ENCODE assay signal across 8 mouse cellular contexts in the genomic region with DNA sequence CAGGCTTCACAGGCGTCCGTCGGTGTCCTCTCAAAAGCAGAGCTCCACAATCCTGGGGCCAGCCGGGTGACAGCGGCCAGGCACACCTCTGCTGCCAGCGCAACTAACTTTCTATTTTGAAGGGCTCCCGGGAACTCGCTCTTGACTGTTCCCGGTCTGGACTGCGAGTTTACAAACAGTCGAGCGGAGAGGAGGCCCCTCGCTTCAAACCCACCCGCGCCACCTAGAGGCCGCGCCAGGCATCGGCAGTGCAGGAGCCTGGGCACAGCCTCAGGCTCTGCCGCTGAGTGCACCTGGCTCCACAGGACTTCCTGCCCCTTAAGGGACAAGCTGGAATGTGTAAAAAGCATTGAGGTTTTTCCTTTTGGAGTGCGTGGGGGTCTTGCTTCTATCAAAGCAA. TPM values are rescaled to one million over a fixed set of nuclear protein-coding genes. Genes with fewer than 3 reads are reported as not detected.
DNase-seq lines count a peak whose midpoint lies in the region; ATAC-seq and TF ChIP-seq lines count a peak whose summit lies in the region.

Gene Edar (minus strand): TSS at position 122 of the 400 bp plus-strand sequence.

- peaks cover 20% of the 10 kb centered on the region for H3K27me3 ChIP-seq in Patski
- no peaks in the 10 kb centered on the region for H3K27me3 ChIP-seq in hindbrain, embryonic 14.5 days (ENCODE audit: control insufficient read depth, insufficient read depth, low read length)

- TF ChIP-seq CTCF in Patski (IDR thresholded peaks at IDR 0.05) = peak; percentile 99

- no peaks in the 10 kb centered on the region for H3K36me3 ChIP-seq in hindbrain, embryonic 14.5 days (replicated peaks; ENCODE audit: control insufficient read depth, insufficient read depth)

- POLR2A ChIA-PET in Patski (lab: Charles Lee) = no interaction called here

- in situ Hi-C loops in Patski (cut with MboI; ENCODE audit: low pct_unique_long_range_greater_than_20kb) = loop anchor here (5.0 to 25.0 kb wide), 2 partner anchors 118 to 1238 kb away; no protein-coding TSS in a partner anchor

- H3K4me2 ChIP-seq in hindbrain, embryonic 14.5 days (replicated peaks) = peak within 1 kb of the TSS; percentile 44

- H3K4me3 ChIP-seq in hindbrain, embryonic 14.5 days (replicated peaks; ENCODE audit: low read length) = no peak within 1 kb of the TSS; the same call in 1 of the 2 replicates

- no peak for DNase-seq in Patski (ENCODE audit: low read depth, low spot score)
- peak; percentile 79 to 91 for DNase-seq in cerebellum, postnatal 25 days
- peak; percentile 73 for DNase-seq in gastrocnemius, adult 18-20 months (ENCODE audit: low spot score)
- peak; percentile 80 for DNase-seq in hindbrain, embryonic 14.5 days (ENCODE audit: low spot score)
- peak; percentile 55 to 64 for DNase-seq in layer of hippocampus, postnatal 36 days
- peak; percentile 90 for DNase-seq in lung, postnatal 14 days
- DNase-seq in retina, postnatal 7 days (ENCODE audit: low read depth, low spot score) = peak; percentile 42
- DNase-seq in thymus, postnatal 4 days = peak; percentile 91

- peaks cover 8% of the 10 kb centered on the region; the same call in 1 of the 2 replicates for H3K4me1 ChIP-seq in hindbrain, embryonic 14.5 days (replicated peaks; ENCODE audit: control insufficient read depth, insufficient read depth, low read length)

- 2% methylated on average over 20 of the region's 20 CpGs for WGBS in hindbrain, embryonic 14.5 days

- peak; percentile 91 for ATAC-seq in Patski
- peak; percentile 71 for ATAC-seq in hindbrain, embryonic 14.5 days (ENCODE audit: low FRiP score)

- H3K9ac ChIP-seq in hindbrain, embryonic 14.5 days = no peak within 1 kb of the TSS

- CTCF ChIA-PET in Patski (lab: Charles Lee) = interaction anchor here (0.7 to 1.8 kb wide), 4 partner anchors 45 to 117 kb away, joined by 3 to 6 read pairs (median 3); no protein-coding TSS in a partner anchor

- no peaks in the 10 kb centered on the region for H3K9me3 ChIP-seq in hindbrain, embryonic 14.5 days (ENCODE audit: control insufficient read depth, low read length)

- no peak within 1 kb of the TSS for H3K27ac ChIP-seq in hindbrain, embryonic 14.5 days

RNA-seq across cellular contexts. Expression of gene Edar, which starts in this region (rescaled TPM):
- 0.45 TPM for polyA plus RNA-seq in Patski (2021)
- total RNA-seq in gastrocnemius, adult 18-20 months (2021) = under 1 TPM in 1 of 2 experiments, not detected in 1; 0.14 TPM
- polyA plus RNA-seq in hindbrain, embryonic 14.5 days (2014; fragmentation: Nextera tagmentation; extraction: Ambion mirVana) = 0.24 and 0.25 TPM in 2 replicates
- under 1 TPM; 0.20 to 0.30 TPM for total RNA-seq in layer of hippocampus, postnatal 36 days (2021)

Comparison
In these comparisons a context has a peak if more than half of its experiments do, and no peak if none do; other contexts are left out.
1. Peak in ATAC-seq in Patski; RNA of the gene not detected or under 1 TPM.
2. Peak in DNase-seq in gastrocnemius, adult 18-20 months; RNA of the gene not detected or under 1 TPM.
3. Peak in DNase-seq, ATAC-seq and H3K4me2 ChIP-seq in hindbrain, embryonic 14.5 days; RNA of the gene not detected or under 1 TPM.
4. Peak in DNase-seq in layer of hippocampus, postnatal 36 days; RNA of the gene not detected or under 1 TPM.